Mouse (Mus musculus) hindbrain, embryonic 12.5 days (tissue): ENCODE measurements at regions not wholly inside any gene's neighbourhood (a gene's known extent, or its start where the extent isn't known, plus 50 kb on each side); places are given as distances from the start of the nearest gene placed in this dataset.

Experiments
- ATAC-seq: fragments of 200-750 bp; cut with Nextera tagmentation; 2 replicates; pipeline ENCODE4 v1.8.0; 2017; ENCODE audit warnings: moderate TSS enrichment; ENCODE audit not compliant: low FRiP score
- H3K27ac ChIP-seq: fragments of 300-500 bp; sonication (generic); 2 replicates; pipeline ENCODE4 v1.5.1; 2016; ENCODE audit warnings: mild to moderate bottlenecking
- H3K27me3 ChIP-seq: fragments of 300-500 bp; sonication (generic); 2 replicates; pipeline ENCODE4 v1.6.1; 2016; ENCODE audit warnings: mild to moderate bottlenecking
- H3K36me3 ChIP-seq: fragments of 300-500 bp; sonication (generic); 2 replicates; pipeline ENCODE4 v1.6.1; 2016; ENCODE audit warnings: mild to moderate bottlenecking
- H3K4me1 ChIP-seq: fragments of 300-500 bp; sonication (generic); 2 replicates; pipeline ENCODE4 v1.6.1; 2016
- H3K4me2 ChIP-seq: fragments of 300-500 bp; sonication (generic); replicated peaks from 2 replicates; pipeline ENCODE4 v1.6.1; 2016; ENCODE audit warnings: mild to moderate bottlenecking
- H3K4me3 ChIP-seq: fragments of 300-500 bp; sonication (generic); 2 replicates; pipeline ENCODE4 v1.5.1; 2016; ENCODE audit warnings: mild to moderate bottlenecking
- H3K9ac ChIP-seq: fragments of 300-500 bp; sonication (generic); 2 replicates; pipeline ENCODE4 v1.6.1; 2016; ENCODE audit warnings: mild to moderate bottlenecking, moderate library complexity
- H3K9me3 ChIP-seq: fragments of 300-500 bp; sonication (generic); replicated peaks from 2 replicates; pipeline ENCODE4 v1.6.1; 2016; ENCODE audit warnings: mild to moderate bottlenecking
- WGBS: fragments of 180-500 bp; shearing (Covaris S2); methylation state at CpG from one replicate; pipeline ENCODE4 v1.1.7; 2016; 5-methylcytosine and 5-hydroxymethylcytosine counted together

GRCm38 (mm10) chr13:85773848-85774247 lies 272.9 kb downstream of the Cox7c start:
- Histone ChIP-seq H3K4me1 (no peaks in the 10 kb centered on the region), H3K4me3 (no peak overlapping the region), H3K27ac (0 out of 2 replicates have a peak overlapping the region, but pooled peaks have one; percentile 17), H3K27me3 (no peaks in the 10 kb centered on the region), H3K9me3 (no peaks in the 10 kb centered on the region), H3K36me3 (no peaks in the 10 kb centered on the region), H3K9ac (no peak overlapping the region), H3K4me2 (no peak overlapping the region)
- peak; percentile 97 for ATAC-seq
- WGBS, result 55% methylated on average over 1 of the region's 1 CpGs

GRCm38 (mm10) chr13:85771027-85771681 lies 275.6 kb downstream of the Cox7c start:
- H3K4me1 ChIP-seq, result no peaks in the 10 kb centered on the region
- no peak overlapping the region for H3K4me2 ChIP-seq
- ATAC-seq, result no peak
- H3K36me3 ChIP-seq, result no peaks in the 10 kb centered on the region
- no peak overlapping the region for H3K27ac ChIP-seq
- 76% methylated on average over 3 of the region's 3 CpGs for WGBS
- no peaks in the 10 kb centered on the region for H3K9me3 ChIP-seq
- H3K9ac ChIP-seq, result no peak overlapping the region
- no peaks in the 10 kb centered on the region for H3K27me3 ChIP-seq
- H3K4me3 ChIP-seq, result no peak overlapping the region

- Histone ChIP-seq H3K36me3 (no peaks in the 10 kb centered on the region), H3K27me3 (no peaks in the 10 kb centered on the region), H3K27ac (no peak overlapping the region), H3K4me2 (no peak overlapping the region), H3K4me1 (no peaks in the 10 kb centered on the region), H3K9ac (no peak overlapping the region), H3K4me3 (no peak overlapping the region), H3K9me3 (no peaks in the 10 kb centered on the region)
- ATAC-seq, result no peak
Measured at GRCm38 (mm10) chr13:85770538-85770937, 276.2 kb downstream of the Cox7c start.

- Histone ChIP-seq H3K9ac (no peak overlapping the region), H3K4me3 (no peak overlapping the region), H3K27me3 (no peaks in the 10 kb centered on the region), H3K27ac (no peak overlapping the region), H3K36me3 (no peaks in the 10 kb centered on the region), H3K4me1 (no peaks in the 10 kb centered on the region), H3K4me2 (no peak overlapping the region), H3K9me3 (no peaks in the 10 kb centered on the region)
- ATAC-seq, result no peak
- WGBS, result 81% methylated on average over 1 of the region's 1 CpGs
Measured at GRCm38 (mm10) chr13:85768520-85768919, 278.2 kb downstream of the Cox7c start.

- no peak overlapping the region for H3K4me2 ChIP-seq
- H3K9me3 ChIP-seq, result no peaks in the 10 kb centered on the region
- H3K4me1 ChIP-seq, result no peaks in the 10 kb centered on the region
- no peak overlapping the region for H3K27ac ChIP-seq
- H3K9ac ChIP-seq, result no peak overlapping the region
- H3K27me3 ChIP-seq, result no peaks in the 10 kb centered on the region
- 91% methylated on average over 3 of the region's 3 CpGs for WGBS
- no peak for ATAC-seq
- H3K36me3 ChIP-seq, result no peaks in the 10 kb centered on the region
- H3K4me3 ChIP-seq, result no peak overlapping the region
Measured at GRCm38 (mm10) chr13:85724616-85725015, 322.1 kb downstream of the Cox7c start.

GRCm38 (mm10) chr13:85724105-85724504 lies 322.6 kb downstream of the Cox7c start:
- Histone ChIP-seq H3K4me2 (no peak overlapping the region), H3K9ac (no peak overlapping the region), H3K36me3 (no peaks in the 10 kb centered on the region), H3K27ac (no peak overlapping the region), H3K4me3 (no peak overlapping the region), H3K27me3 (no peaks in the 10 kb centered on the region), H3K9me3 (no peaks in the 10 kb centered on the region), H3K4me1 (no peaks in the 10 kb centered on the region)
- no peak for ATAC-seq
- WGBS, result 87% methylated on average over 5 of the region's 5 CpGs

GRCm38 (mm10) chr13:85720314-85720713 lies 326.4 kb downstream of the Cox7c start:
- no peak overlapping the region for H3K9ac ChIP-seq
- H3K9me3 ChIP-seq, result no peaks in the 10 kb centered on the region
- no peaks in the 10 kb centered on the region for H3K27me3 ChIP-seq
- no peak for ATAC-seq
- H3K36me3 ChIP-seq, result no peaks in the 10 kb centered on the region
- H3K27ac ChIP-seq, result no peak overlapping the region
- WGBS, result 87% methylated on average over 3 of the region's 3 CpGs
- H3K4me2 ChIP-seq, result no peak overlapping the region
- no peak overlapping the region for H3K4me3 ChIP-seq
- no peaks in the 10 kb centered on the region for H3K4me1 ChIP-seq

- 92% methylated on average over 2 of the region's 2 CpGs for WGBS
- no peak overlapping the region for H3K4me3 ChIP-seq
- H3K27me3 ChIP-seq, result no peaks in the 10 kb centered on the region
- H3K4me1 ChIP-seq, result no peaks in the 10 kb centered on the region
- no peak for ATAC-seq
- H3K9me3 ChIP-seq, result no peaks in the 10 kb centered on the region
- H3K36me3 ChIP-seq, result no peaks in the 10 kb centered on the region
- no peak overlapping the region for H3K4me2 ChIP-seq
- H3K27ac ChIP-seq, result no peak overlapping the region
- H3K9ac ChIP-seq, result no peak overlapping the region
Measured at GRCm38 (mm10) chr13:85715883-85716498, 330.7 kb downstream of the Cox7c start.

GRCm38 (mm10) chr13:85692374-85692773 lies 354.3 kb downstream of the Cox7c start:
- WGBS, result 54% methylated on average over 1 of the region's 1 CpGs
- Histone ChIP-seq H3K9ac (no peak overlapping the region), H3K4me1 (no peaks in the 10 kb centered on the region), H3K27me3 (no peaks in the 10 kb centered on the region), H3K36me3 (no peaks in the 10 kb centered on the region), H3K4me2 (no peak overlapping the region), H3K27ac (no peak overlapping the region), H3K9me3 (no peaks in the 10 kb centered on the region), H3K4me3 (no peak overlapping the region)
- ATAC-seq, result no peak
